Mouse (Mus musculus) fat pad, adult 2 months (tissue): Measurements from ENCODE around the gene Dhx32.
"Not testable (repeated sequence)": the region's sequence is repeated elsewhere in the genome, so short reads cannot be mapped to it uniquely, and the experiment has no call there.

Experiments
- DNase-seq: peaks from one replicate; pipeline ENCODE4 v3.0.0-alpha.2; 2011; ENCODE audit warnings: low read depth, low spot score; ENCODE audit errors: extremely low read depth

Gene Dhx32

DNA sequence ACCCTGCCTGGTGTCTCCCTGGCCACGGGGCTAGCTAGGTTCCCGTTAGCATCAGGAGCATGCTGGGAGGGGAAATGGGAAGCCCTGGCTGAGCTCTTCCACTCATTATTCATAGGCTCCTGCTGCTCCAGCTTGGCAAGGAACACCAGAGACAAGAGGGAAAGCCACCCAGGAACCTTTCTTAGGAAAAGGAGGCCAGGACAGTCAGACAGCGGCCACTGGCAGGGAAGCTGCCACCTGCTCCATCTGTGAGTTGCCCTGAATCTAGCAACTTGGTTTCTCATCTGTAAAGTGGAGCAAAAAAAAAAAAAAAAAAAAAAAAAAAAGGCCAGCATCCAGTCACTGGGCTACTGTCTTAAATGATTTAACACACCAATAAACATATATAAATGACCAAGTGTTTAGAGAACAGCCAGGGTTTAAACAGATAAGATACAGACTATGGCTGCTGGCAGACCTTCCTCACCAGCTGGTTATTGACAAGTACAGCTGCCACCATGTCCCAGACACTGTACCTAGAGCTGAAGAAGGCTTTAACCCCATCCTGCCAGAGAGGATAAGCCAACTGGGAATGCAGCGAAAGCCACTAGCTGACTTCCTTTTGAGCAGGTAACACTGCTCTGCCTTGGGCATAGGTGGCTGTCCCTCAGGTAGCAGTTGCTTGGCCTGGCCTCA is 50.4 kb downstream of the Dhx32 start:
- DNase-seq = no peak

DNA sequence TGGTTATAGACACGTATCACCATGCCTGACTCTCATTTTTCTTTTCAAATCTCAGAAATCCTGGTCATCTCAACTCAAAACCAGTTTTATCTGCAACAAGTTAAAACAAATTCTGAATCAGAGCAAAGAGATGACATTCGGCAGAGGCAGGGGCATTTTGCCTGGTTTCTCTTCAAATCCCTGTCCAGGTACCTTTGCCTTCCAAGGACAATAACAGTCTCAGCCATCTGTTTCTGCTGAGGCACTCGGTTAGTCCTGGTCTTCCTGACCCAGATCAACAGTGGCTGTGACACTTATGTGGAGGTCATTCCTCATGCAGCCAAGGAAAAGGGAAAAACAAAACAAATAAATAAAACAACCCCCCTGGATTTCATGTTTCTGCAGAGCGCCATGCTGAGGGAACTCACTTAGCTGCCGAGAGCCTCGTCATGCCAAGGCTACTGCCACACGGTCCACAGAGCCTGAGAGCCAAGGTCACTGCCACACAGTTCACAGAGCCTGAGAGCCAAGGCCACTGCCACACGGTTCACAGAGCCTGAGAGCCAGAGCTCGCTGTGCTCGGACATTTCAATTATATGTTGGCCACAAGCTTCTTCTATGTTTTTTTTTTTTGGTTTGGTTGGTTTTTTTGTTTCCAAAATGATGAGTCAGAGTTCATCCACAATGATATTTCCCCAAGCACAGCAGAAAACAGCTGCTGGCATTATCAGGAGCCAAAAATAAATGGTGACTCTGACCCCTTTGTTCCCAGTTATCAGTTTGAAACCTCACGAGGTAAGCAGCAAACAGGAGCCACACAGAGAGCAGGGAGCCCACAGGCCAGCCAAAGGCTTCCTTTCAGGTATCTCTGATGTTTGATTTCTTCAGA is 52.0 kb downstream of the Dhx32 start:
- no peak for DNase-seq

DNA sequence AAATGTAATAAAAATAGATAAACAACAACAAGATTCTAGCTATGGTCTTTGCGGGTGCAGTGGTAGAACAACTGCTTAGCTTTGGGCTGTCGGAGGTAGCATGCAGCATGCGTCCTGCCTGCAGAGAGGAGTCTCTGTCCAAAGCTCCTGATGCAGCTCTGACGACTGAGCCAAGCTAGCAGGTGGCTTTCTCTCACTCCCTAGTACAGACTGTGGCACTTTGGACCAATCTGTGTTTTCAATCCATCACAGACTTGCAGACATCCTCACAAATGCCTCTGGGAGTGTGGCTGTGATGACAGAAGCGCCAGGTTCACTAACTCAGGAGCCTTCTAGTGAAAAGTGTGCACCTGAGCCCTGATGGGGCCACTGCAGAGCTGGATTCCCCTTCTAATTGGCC is 53.2 kb downstream of the Dhx32 start:
- no peak for DNase-seq

DNA sequence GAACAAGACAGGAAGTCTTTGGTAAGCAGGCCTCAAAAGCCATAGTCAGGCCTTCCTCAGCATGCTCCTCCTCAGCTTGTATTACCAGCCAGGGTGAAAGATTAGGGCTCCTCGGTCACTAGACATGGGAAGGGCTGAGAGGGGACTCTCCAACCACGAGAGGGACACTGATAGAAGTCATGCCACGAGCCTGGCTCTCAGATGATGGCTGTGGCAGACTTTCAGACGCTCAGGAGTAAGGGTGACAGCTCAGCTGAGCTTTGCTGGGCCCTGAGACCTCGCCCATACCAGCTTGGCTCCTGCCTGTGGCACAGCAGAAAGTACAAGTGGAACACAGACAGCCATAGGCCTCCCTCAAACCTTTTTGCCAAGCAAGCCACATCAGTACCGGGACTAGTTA is 55.5 kb downstream of the Dhx32 start:
- DNase-seq = no peak

DNA sequence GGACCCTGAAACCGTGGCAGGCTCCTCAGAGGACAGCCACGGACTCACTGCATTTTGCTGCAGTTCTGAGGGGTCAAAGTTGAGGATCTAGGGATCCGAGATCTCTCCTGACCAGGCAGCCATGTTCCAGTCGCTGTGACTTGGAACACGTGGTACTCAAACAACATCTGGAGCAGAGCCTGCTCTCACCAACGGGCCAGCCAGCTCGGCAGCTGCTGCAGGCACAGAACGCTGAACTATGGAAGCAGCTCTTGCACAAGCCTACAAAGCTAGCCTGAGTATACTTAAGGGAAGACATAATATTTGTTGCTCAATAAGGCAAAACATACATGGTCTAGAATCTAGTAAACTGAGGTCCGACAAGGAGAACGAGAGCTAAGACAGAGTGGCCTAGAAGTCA is 57.0 kb downstream of the Dhx32 start:
- no peak for DNase-seq

DNA sequence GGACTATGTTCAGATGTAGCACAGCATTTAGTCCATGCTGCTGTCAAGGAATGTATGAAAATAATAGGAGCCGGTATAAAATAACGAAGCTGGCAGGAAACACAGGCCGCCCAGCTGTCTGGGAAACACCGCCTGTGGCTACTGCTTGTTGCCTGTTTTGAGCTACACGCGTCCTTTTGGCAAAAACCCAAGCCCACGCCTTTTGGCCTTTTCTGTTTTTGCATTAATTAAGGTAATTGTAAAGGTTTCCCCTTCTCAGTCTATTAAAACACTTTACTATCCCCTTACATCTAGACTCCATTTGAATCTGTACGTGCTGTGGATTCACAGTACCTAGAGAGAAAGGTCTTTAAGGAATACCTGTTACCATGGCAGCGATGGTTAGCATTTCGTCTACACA is 57.7 kb downstream of the Dhx32 start:
- DNase-seq = no peak

DNA sequence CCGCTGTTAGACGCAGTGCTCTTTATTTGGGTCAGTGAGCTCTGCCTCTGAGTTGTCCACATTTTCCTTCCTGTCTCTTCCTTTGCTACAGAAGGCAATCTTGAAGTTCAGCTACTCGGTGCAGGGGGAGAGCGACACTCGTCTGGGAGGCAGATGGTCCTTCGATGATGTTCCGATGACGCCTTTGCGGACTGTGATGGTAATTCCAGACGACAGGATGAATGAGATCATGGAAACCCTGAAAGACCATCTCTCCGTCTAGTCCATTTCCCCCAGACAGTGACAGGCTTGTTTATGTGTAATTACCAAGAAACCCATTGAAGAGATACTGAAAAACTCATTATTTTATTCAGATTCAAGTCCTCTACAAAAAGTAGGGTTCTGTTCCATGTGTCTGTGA is 61.9 kb downstream of the Dhx32 start:
- no peak for DNase-seq

DNA sequence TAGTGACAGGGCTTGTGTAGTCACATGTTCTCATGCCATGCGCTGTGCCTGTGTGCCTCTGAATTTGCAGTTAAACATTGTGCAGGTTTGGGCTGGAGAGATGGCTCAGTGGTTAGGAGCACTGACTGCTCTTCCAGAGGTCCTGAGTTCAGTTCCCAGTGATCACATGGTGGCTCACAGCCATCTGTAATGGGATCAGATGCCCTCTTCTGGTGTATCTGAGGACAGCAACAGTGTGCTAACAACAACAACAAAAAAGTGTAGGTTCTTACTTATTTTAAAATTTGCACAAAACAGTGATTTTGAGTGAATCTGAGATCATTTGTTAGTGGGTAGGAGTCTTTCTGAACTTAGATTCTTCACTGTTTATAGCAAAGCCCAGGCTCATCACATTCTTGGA is 63.9 kb downstream of the Dhx32 start:
- no peak for DNase-seq

DNA sequence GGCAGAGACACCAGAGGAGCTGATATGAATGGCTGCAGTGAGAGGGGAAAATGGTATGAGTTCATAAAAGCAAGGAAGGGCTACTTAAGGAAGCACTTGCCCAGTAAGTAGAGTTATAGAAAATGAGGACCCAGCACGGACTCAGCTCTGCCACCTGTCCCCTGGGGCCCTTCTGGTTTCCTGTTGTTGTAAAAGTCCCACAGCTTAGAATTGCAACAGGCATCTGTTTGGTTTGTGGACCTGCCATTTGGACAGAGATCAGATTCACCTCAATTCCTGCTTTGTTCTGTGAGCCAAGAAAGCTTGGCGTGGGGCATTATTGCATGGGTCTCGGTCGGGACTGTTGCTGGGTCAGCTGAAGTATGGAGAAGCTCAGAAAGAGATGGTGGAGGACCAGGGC is 67.1 kb downstream of the Dhx32 start:
- peak; percentile 85 for DNase-seq

DNA sequence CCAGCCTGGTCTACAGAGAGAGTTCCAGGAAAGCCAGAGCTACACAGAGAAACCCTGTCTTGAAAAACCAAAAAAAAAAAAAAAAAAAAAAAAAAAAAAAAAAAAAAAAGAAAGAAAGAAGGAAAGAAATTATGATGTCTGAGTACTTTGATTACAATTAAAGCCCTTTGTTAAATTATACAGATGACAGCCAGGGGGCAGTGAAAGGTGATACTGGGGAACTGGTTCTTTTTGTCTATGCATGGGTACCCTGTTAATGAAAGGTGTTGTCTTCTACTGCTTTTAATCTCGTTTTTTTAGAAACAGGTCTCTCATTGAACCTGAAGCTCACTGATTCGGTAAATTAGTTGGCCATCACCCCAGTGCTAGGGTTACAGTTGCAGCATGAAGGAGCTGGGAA is 75.2 kb downstream of the Dhx32 start:
- DNase-seq = no peak

DNA sequence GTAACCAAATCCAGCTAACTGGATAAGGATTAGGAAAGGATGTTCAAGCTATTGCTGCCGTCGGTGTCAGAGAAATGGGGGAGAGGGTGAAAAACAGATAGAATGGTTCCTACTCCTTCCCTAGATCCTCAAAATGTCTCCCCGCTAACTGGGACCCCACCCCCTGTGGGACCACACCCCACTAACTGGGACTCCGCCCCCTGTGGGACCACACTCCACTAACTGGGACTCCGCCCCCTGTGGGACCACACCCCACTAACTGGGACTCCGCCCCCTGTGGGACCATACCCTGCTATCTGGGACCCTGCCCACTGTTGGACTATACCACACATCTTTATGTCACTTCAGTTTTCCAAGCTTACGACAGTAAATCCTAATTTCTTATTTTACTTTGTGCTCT is 78.6 kb downstream of the Dhx32 start:
- DNase-seq = no peak

DNA sequence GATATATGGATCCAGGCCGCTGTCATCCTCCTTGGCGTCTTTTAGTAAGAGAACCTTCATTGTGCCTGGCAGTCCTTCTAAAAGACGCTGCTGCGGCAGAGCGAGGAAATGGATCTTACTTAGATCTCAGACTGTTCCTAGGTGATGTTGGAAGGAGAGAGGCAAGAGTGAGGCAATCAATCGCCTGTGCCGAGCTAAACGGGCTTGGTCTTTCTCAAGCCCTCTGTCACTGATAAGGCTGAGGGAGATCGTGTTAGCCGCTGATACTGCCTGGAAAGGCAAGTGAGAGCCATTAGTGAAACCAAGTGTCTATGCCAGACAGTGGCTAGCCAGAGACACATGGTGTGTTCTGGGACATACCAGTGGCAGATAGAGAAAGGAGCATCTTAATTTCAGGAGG is 80.2 kb downstream of the Dhx32 start:
- DNase-seq = no peak

DNA sequence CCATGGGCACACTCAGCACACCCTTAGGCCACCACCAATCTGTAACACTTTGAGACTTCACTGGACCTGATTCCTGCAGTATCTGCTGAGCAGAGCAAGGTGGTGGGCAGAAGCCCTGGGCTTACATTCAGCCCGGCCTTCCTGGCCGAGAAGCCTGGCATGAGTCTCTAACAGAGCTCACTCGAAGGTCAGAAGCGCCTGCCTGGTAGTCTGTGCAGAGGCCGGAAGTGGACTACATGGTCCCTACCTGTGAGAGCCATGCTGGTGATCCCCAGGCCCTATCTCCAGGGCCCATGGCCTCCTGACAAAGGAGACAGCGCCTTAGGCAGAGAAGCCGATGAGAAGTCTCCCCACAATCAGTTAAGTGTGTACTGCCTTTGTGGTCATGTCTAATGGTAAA is 81.2 kb downstream of the Dhx32 start:
- no peak for DNase-seq

DNA sequence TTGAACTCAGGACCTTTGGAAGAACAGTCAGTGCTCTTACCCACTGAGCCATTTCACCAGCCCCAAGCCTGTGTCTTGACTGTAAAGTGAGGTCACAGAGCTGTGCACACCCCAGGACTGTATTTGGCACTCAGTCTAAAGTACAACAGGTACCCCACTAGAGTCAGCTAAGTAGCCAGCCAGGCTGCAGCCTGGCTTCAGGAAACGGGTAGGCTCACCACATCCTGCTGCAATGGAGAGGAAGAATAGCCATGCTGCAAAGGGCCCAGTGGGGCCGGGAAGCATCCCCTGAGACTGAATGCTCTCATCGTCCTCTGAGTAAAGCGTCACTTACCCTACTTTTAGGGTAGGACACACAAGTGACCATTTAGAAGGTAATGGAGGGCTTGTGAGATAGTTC is 82.6 kb downstream of the Dhx32 start:
- no peak for DNase-seq

DNA sequence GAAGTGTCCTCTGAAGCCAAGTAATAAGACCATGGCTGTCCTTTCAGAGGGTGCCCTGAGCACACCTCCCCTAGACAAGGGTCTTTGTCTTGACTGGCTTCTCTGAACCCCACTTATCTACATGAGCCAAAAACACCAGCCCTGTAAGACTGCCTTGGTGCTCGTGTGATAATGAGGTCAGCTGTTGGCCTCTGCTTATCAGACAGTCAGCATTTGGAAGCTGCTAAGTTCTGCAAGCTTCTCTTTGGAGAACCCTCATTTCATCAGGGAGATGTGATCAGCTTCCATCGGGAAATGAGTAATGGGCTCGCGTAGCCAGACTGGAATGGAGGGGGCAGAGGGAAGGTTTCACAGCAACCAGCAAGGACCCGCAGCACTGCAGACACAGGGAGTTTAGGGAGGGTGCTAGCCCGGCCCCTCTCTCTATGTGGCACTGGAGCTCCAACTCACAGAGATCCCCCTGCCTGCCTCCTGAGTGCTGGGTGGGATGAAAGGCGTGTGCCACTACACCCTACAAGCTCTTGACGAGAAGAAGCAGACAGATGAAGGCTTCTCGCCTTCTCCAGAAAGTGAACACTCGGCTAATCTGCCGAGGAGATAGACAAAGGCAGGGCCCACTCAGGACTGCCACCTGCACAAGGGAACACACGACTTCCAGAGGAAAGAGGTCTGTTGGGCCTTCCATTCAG is 84.4 kb downstream of the Dhx32 start:
- no peak for DNase-seq

DNA sequence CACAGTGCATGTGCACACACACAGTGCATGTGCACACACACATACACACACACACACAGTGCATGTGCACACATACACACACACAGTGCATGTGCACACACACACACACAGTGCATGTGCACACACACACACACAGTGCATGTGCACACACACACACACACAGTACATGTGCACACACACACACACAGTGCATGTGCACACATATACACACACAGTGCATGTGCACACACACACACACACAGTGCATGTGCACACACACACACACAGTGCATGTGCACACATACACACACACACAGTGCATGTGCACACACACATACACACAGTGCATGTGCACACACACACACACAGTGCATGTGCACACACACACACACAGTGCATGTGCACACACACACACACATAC is 96.9 kb downstream of the Dhx32 start:
- DNase-seq = not testable (repeated sequence)

DNA sequence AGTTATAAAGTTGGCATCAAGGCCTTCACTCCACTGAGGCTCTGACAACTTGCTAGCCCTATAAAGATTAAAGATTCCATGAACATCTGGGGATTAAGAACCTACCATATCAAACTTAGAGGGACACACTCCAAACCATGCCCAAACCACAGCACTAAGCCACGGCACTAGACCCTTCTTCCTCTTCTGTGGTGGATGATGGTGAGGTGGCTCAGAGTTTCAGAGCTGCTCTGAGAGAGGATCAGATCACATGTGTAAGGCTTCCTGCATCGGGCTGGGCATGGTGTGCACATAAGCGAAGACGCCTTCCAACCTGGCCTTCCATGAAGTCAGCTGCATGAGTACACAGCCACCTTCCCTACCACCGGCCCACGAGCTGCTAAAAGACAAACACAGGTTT is 97.8 kb downstream of the Dhx32 start:
- no peak for DNase-seq

DNA sequence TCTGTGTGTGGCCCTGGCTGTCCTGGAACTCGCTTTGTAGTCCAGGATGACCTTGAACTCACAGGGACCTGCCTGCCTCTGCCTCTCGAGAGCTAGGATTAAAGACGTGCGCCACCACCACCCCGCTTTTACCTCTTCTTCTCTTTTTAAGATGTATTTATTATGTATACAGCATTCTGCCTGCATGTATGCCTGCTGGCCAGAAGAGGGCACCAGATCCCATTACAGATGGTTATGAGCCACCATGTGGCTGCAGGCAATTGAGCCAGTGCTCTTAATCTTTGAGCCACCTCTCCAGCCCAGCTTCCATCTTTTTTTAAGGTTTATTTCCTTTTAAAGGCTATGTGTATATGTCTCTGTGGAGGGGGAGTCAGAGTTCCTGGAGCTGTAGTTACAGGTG is 98.4 kb downstream of the Dhx32 start:
- no peak for DNase-seq

DNA sequence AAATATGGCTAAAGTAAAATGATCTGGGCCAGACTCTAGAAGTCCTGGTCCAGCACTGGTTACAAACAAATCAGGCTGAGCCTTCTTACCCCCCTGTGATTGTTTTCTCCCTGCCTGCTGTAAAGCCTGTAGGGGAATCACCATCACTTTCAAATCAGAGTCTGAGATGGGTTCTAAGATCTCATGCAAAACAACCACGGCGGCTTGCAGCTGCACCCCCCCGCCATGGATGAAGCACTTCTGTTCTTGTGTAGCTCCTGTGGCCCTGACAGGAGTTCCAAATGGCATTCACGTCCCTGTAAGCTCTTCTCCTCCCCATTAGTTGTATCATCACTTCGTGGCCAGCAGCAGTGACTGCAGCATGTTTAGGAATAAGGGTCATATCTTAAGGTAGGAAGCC is 98.9 kb downstream of the Dhx32 start:
- DNase-seq = no peak

DNA sequence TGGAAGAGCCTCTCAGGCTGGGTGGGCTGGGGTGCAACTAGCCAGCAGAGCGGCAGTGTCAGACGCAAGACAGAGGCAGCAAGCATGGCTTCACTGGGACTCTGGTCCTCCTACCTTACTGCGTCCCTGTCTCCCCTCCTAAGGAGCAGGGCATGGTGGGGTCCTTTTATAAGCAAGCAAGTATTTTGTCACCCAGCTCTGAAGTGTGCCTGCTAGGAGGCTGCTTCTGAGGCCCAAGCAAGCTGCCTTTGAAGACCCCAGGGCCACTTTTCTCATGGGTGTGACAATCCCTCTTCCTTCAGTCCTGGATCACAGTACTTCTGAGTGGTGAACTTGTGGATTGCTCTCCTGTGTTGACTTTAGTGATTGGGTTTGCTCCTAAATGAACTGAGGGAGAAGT is 102.6 kb downstream of the Dhx32 start, which contains the start of gene Mmp21:
TSS of gene Mmp21 (minus strand) at position 101 of the 400 bp plus-strand sequence.
- DNase-seq = no peak

DNA sequence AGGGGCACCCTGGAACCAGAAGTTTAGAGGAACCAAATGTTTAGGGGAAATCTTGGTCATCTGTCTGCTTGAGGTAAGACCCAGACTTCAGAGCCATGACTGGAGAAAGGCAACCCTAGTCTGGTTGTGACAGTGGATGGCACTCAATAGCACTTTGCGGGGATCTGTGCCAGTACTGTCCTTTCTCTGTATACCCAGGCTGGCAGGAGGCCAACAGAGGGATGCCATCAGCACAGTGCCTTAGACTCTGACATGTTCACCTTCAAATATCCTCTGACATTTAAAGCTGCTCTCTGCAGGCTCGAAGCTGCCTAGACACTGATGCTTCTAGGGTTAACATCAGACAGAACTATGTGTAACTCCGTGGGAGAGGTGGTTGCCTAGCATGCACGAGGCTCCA is 103.1 kb downstream of the Dhx32 start:
- no peak for DNase-seq

DNA sequence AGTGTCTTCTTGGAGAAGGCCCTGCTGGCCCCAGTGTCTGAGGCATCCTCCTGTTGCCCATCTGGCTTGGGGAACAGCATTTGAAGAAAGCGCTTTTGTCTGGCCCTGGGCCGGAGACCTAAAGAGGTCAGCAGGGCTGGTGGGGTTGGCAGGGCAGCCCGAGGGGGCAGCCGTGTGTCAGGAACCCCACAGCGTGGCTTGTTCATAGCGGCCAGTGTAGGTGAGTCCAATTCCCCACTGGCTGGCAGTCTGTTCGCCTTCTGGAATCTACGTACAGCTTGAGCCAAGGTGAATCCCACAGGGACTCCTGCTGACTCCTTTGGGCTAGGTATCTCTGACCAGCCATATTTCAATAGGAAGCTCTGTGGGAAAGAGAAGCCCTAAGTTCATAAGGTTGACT is 103.8 kb downstream of the Dhx32 start:
- no peak for DNase-seq
